Mouse (Mus musculus) forebrain, embryonic 13.5 days (tissue): ENCODE data around the gene Rpp14. TPM values are rescaled to one million over a fixed set of nuclear protein-coding genes. Genes with fewer than 3 reads are reported as not detected.
A peak's percentile ranks its signal among the peaks of the same experiment; 100 is the strongest.
"Not testable (repeated sequence)": the region's sequence is repeated elsewhere in the genome, so short reads cannot be mapped to it uniquely, and the experiment has no call there.

Experiments used
- ATAC-seq: fragments of 200-750 bp; cut with Nextera tagmentation; 2 replicates; pipeline ENCODE4 v1.8.0; 2017
- H3K27ac ChIP-seq: fragments of 300-500 bp; sonication (generic); 2 replicates; pipeline ENCODE4 v1.5.1; 2015; ENCODE audit warnings: inconsistent platforms, mild to moderate bottlenecking, moderate library complexity
- H3K27me3 ChIP-seq: fragments of 300-500 bp; sonication (generic); 2 replicates; pipeline ENCODE4 v1.6.1; 2015; ENCODE audit warnings: mild to moderate bottlenecking, inconsistent platforms
- H3K36me3 ChIP-seq: fragments of 300-500 bp; sonication (generic); 2 replicates; pipeline ENCODE4 v1.6.1; 2015; ENCODE audit warnings: mild to moderate bottlenecking, inconsistent platforms; ENCODE audit not compliant: poor library complexity, severe bottlenecking
- H3K4me1 ChIP-seq: fragments of 300-500 bp; sonication (generic); 2 replicates; pipeline ENCODE4 v1.6.1; 2015; ENCODE audit warnings: inconsistent platforms
- H3K4me2 ChIP-seq: fragments of 300-500 bp; sonication (generic); 2 replicates; pipeline ENCODE4 v1.6.1; 2015; ENCODE audit warnings: inconsistent platforms, mild to moderate bottlenecking, moderate library complexity
- H3K4me3 ChIP-seq: fragments of 300-500 bp; sonication (generic); 2 replicates; pipeline ENCODE4 v1.5.1; 2015; ENCODE audit warnings: mild to moderate bottlenecking, inconsistent platforms
- H3K9ac ChIP-seq: fragments of 300-500 bp; sonication (generic); 2 replicates; pipeline ENCODE4 v1.6.1; 2015; ENCODE audit warnings: mild to moderate bottlenecking, inconsistent platforms
- H3K9me3 ChIP-seq: fragments of 300-500 bp; sonication (generic); replicated peaks from 2 replicates; pipeline ENCODE4 v1.6.1; 2016; ENCODE audit warnings: inconsistent platforms
- WGBS: fragments of 180-500 bp; shearing (Covaris S2); methylation state at CpG from one replicate; pipeline ENCODE4 v1.1.7; 2015; 5-methylcytosine and 5-hydroxymethylcytosine counted together
- polyA plus RNA-seq: library from polyadenylated mRNA; unstranded; fragments of >200 nt; fragmentation: Nextera tagmentation; extraction: Ambion mirVana; gene quantifications from 2 replicates; pipeline ENCODE4 v1.2.1, GENCODE M21; 2015

Gene Rpp14
- polyA plus RNA-seq, 1 experiment from 2014 or later: 57.3 TPM

DNA sequence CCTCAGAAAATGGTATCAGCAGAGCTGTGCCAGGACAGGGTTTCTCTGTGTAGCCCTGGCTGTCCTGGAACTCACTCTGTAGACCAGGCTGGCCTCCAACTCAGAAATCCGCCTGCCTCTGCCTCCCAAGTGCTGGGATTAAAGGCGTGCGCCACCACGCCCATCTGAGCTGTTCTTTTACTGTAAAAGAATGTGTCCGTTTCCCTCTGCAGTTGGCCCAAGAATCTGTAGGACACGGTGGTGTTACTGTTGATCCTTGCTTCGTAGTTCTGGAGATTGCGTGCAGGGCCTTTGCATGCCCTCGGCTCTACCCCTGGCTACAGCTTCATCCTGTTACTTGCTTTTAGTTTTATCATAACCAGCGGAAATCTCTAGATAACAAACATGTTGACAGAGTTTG is 43.4 kb downstream of the Rpp14 start:
- not testable (repeated sequence) for H3K4me1 ChIP-seq, H3K4me3 ChIP-seq, H3K27me3 ChIP-seq, H3K27ac ChIP-seq, ATAC-seq, H3K4me2 ChIP-seq, H3K9me3 ChIP-seq, H3K9ac ChIP-seq
- H3K36me3 ChIP-seq: peaks cover 31% of the 10 kb centered on the region
- 91% methylated on average over 10 of the region's 10 CpGs for WGBS

DNA sequence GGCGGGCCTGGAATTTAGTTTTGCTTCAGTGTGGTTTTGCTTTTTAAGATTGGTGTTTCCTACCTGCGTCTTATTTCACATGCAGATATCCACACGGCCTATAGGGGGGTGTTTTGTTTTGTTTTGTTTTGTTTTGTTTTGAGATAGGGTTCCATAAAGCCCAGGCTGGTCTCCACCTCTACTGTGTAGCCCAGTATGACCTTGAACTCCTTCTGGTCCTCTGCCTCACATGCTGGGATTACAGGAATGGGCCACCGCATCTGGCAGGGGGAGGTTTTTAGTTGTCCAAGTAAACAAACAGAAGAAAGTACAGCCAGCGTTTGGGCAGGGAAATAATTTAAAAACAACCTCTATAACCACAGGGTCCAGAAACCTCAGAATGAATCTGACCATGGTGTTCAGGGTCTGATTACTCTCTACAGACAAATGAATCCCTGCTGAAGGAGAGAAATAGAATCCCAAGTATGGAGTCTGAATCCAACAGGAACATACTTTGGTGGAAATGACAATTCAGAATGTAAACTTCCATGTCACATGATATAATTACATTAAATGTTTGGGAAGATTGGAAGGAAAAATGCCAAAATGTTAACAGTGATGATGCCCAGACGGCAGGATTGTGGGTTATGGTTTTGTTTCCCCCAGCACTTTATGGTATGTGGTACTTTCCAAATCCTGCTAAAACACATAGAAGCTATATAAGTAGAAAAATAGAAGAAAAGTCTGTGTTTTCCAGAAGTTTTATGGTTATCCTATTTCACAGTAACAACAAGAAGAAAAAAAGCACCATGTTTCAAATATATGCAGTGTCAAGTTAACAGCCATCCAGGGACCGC is 44.1 kb downstream of the Rpp14 start:
- no peaks in the 10 kb centered on the region for H3K4me1 ChIP-seq
- no peak for ATAC-seq
- H3K4me2 ChIP-seq: no peak overlapping the region
- H3K27ac ChIP-seq: no peak overlapping the region
- no peaks in the 10 kb centered on the region for H3K27me3 ChIP-seq
- H3K9me3 ChIP-seq: no peaks in the 10 kb centered on the region
- no peak overlapping the region for H3K9ac ChIP-seq
- no peak overlapping the region for H3K4me3 ChIP-seq
- 81% methylated on average over 7 of the region's 7 CpGs for WGBS
- H3K36me3 ChIP-seq: peaks cover 31% of the 10 kb centered on the region

DNA sequence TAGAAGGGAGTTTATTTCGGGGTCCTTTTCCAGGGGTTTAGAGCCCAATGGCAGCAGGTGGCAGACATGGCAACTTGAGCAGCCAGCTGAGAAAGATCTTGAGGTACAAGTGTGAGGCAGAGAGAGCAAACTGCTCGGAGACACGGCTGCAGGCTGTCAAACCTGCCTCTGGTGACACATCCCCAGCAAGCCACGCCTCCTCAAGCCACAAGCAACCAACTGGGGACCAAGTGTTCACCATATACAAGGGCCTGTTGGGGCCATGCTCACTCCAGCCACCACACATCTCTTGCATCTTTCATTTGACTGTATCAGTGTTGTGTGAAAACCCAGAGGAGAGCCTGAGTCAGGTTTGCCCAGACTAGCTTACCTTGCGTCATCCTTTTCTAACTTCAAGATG is 47.8 kb downstream of the Rpp14 start:
- Histone ChIP-seq H3K9me3 (no peaks in the 10 kb centered on the region), H3K4me1 (no peaks in the 10 kb centered on the region), H3K9ac (no peak overlapping the region), H3K4me2 (no peak overlapping the region), H3K36me3 (peaks cover 31% of the 10 kb centered on the region), H3K27ac (no peak overlapping the region), H3K4me3 (no peak overlapping the region), H3K27me3 (no peaks in the 10 kb centered on the region)
- 93% methylated on average over 5 of the region's 5 CpGs for WGBS
- no peak for ATAC-seq

DNA sequence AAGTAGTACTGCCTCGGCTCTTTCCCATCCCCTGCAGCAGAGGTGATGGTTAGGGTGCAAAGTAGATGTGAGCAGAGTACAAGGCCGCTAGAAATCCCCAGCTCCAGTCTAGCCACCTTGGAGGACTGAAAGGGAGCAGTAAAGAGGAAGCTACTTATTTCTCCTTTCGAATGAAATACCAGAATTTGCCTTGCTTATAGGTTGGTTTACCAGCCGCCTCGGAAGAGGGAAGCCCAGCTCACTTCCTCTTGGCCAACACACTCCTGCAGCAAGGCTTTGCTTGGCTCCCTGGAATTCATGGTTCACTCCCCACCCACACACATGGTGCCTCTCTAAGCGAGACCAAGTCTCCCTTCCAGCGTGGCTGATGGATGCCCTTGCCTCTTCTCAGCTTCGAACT is 52.6 kb downstream of the Rpp14 start:
- ATAC-seq: no peak
- no peak overlapping the region for H3K4me3 ChIP-seq
- no peaks in the 10 kb centered on the region for H3K9me3 ChIP-seq
- H3K27ac ChIP-seq: no peak overlapping the region
- H3K9ac ChIP-seq: no peak overlapping the region
- H3K27me3 ChIP-seq: no peaks in the 10 kb centered on the region
- 86% methylated on average over 8 of the region's 8 CpGs for WGBS
- peaks cover 5% of the 10 kb centered on the region for H3K4me1 ChIP-seq
- H3K4me2 ChIP-seq: no peak overlapping the region
- peaks cover 17% of the 10 kb centered on the region; the same call in 1 of the 2 replicates for H3K36me3 ChIP-seq

DNA sequence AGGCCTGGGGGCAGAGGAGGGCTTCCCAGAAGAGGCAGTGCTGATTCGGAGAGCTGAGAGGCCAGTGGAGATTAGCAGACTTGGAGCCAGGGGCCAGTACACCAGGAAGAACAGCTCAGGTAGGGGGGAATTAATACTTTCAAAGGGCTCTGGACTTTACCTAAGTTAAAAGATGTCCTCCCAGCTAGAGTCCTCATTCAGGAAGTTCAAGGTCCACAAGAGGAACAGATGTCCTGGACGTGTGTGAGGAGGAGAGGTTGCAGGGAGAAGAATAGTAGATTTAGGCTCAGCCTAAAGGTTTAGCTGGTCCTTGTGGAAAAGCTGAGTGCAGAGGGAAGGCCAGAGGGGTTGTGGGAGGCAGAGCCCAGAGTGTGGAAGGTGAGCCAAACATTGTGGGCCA is 54.1 kb downstream of the Rpp14 start:
- 62% methylated on average over 2 of the region's 2 CpGs for WGBS
- no peak overlapping the region for H3K27ac ChIP-seq
- H3K9ac ChIP-seq: no peak overlapping the region
- H3K4me3 ChIP-seq: no peak overlapping the region
- H3K36me3 ChIP-seq: peaks cover 22% of the 10 kb centered on the region; the same call in 1 of the 2 replicates
- no peaks in the 10 kb centered on the region for H3K9me3 ChIP-seq
- no peaks in the 10 kb centered on the region for H3K27me3 ChIP-seq
- no peak for ATAC-seq
- peaks cover 5% of the 10 kb centered on the region for H3K4me1 ChIP-seq
- no peak overlapping the region for H3K4me2 ChIP-seq

DNA sequence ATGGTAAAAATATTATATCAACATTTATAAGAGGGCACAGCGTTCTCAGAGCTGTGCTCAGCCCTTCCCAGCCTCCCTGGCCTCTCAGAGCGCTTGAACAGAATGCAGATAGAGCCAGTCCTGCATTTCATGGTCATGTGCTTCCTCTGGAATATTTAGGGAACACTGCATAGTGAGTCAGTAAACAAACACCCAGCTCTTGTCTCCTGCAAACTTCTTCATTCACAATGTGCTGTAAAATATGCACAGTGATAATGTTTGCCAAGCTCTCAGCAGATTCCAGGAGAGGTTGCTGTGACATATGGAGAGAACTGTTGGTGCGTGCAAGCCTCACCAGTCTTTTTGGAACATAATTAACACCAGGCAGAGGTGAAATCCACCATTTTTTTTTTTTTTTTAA is 55.0 kb downstream of the Rpp14 start:
- 71% methylated on average over 3 of the region's 3 CpGs for WGBS
- H3K4me2 ChIP-seq: no peak overlapping the region
- peaks cover 22% of the 10 kb centered on the region; the same call in 1 of the 2 replicates for H3K36me3 ChIP-seq
- H3K9me3 ChIP-seq: no peaks in the 10 kb centered on the region
- no peaks in the 10 kb centered on the region for H3K27me3 ChIP-seq
- H3K4me1 ChIP-seq: peaks cover 12% of the 10 kb centered on the region
- no peak overlapping the region for H3K4me3 ChIP-seq
- no peak overlapping the region for H3K9ac ChIP-seq
- ATAC-seq: peak; percentile 76
- no peak overlapping the region for H3K27ac ChIP-seq

DNA sequence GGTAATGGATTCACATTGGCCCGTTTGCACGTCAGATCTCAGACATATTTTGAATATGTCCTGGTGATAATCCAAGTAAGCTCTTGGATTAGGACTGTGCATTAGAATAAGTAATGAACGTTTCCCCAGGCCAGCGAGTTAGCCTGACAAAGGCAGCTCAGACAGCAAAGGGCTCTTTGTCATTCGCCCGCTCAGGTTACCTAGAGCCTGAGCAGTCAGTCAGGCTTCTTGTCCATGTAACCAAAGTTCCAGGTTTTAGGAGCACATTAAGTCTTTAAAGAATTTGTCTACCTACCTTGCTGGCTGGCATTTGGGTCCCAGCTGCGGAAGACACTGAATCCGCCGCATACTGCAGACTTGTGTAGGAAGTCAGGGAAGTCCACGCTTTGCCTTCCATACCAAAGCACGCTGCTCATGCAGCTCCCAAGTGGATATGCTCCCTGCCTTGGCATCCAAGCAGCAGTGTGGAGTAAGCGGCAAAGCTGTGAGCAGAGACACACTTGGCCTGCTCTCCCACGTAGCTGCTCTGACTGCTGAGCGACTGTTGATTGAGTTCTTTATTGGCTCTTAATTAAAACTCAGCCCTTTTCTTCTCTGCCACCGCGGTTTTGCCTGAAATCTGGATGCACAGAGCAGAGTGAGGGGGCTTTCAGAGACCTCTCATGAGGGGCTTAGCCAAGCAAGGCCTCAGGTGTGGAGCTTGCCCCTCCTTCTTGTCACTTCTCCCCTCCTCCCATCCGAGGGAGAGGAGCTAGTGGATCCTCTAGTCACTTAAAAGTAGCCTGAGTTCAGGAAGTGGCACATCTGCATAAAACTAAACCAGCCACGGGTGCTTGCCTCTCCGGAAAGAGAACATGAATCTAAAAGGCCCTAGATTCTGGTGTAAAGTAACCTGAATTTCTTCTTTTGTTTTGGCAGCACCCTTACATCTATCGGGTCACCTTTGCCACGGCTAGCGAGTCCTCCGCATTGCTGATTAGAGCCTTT is 59.9 kb downstream of the Rpp14 start:
- Histone ChIP-seq H3K27me3 (no peaks in the 10 kb centered on the region), H3K9ac (peak overlapping the region; percentile 21; the same call in 1 of the 2 replicates), H3K4me3 (no peak overlapping the region), H3K27ac (no peak overlapping the region), H3K4me2 (no peak overlapping the region), H3K36me3 (peaks cover 36% of the 10 kb centered on the region), H3K9me3 (no peaks in the 10 kb centered on the region), H3K4me1 (peaks cover 12% of the 10 kb centered on the region)
- WGBS: 24% methylated on average over 23 of the region's 23 CpGs
- ATAC-seq: peak; percentile 72

DNA sequence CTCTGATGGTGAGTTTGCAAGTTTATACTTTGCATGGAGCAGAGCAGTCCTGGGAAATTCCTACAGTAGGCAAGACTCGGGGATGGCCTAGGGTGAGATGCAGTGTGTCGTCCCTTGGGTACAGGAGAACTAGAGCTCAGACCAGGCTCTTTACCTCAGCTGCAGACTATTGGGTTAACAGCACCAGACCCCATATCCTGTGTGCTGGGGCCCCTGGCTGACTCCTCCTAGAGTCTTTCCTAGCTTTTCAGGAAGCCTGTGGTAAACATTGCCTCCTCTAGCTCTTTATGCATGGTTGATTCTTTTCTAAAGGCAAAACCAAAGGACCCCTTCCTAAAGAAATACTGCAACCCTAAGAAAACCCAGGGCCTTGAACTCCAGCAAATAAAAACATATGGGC is 61.0 kb downstream of the Rpp14 start:
- no peak overlapping the region for H3K27ac ChIP-seq
- ATAC-seq: no peak
- no peaks in the 10 kb centered on the region for H3K9me3 ChIP-seq
- H3K27me3 ChIP-seq: no peaks in the 10 kb centered on the region
- no peak overlapping the region for H3K9ac ChIP-seq
- no peak overlapping the region for H3K4me3 ChIP-seq
- H3K4me2 ChIP-seq: no peak overlapping the region
- peaks cover 39% of the 10 kb centered on the region for H3K36me3 ChIP-seq
- whole genome bisulfite sequencing: 58% methylated on average over 2 of the region's 2 CpGs
- peaks cover 12% of the 10 kb centered on the region for H3K4me1 ChIP-seq

Other genes starting within 250 kb of the Rpp14 start
- not detected in 2 replicates for gene Gm45521, start 123.1 kb upstream of the Rpp14 start, polyA plus RNA-seq
- 0.04 TPM in 1 of 2 replicates, not detected in the other for gene Dnase1l3, start 85.8 kb upstream of the Rpp14 start, polyA plus RNA-seq
- 25.9 and 29.8 TPM in 2 replicates for gene Abhd6, start 77.5 kb upstream of the Rpp14 start, polyA plus RNA-seq
- 39.4 and 40.6 TPM in 2 replicates for gene Pxk, start 17.8 kb downstream of the Rpp14 start, polyA plus RNA-seq
- 238 and 247 TPM in 2 replicates for gene Pdhb, start 92.7 kb downstream of the Rpp14 start, polyA plus RNA-seq
- 4.6 and 5.6 TPM in 2 replicates for gene Kctd6, start 133.8 kb downstream of the Rpp14 start, polyA plus RNA-seq
- gene Acox2, start 179.0 kb downstream of the Rpp14 start, polyA plus RNA-seq: not detected in 2 replicates
- 0.26 and 0.30 TPM in 2 replicates for gene Fam107a, start 237.7 kb downstream of the Rpp14 start, polyA plus RNA-seq